Mouse (Mus musculus): ENCODE measurements around the gene Lemd1. TPM values are rescaled to one million over a fixed set of nuclear protein-coding genes. Genes with fewer than 3 reads are reported as not detected.

Lemd1 gene
- total RNA-seq, 2 experiments from 2014 or later = not detected

DNA sequence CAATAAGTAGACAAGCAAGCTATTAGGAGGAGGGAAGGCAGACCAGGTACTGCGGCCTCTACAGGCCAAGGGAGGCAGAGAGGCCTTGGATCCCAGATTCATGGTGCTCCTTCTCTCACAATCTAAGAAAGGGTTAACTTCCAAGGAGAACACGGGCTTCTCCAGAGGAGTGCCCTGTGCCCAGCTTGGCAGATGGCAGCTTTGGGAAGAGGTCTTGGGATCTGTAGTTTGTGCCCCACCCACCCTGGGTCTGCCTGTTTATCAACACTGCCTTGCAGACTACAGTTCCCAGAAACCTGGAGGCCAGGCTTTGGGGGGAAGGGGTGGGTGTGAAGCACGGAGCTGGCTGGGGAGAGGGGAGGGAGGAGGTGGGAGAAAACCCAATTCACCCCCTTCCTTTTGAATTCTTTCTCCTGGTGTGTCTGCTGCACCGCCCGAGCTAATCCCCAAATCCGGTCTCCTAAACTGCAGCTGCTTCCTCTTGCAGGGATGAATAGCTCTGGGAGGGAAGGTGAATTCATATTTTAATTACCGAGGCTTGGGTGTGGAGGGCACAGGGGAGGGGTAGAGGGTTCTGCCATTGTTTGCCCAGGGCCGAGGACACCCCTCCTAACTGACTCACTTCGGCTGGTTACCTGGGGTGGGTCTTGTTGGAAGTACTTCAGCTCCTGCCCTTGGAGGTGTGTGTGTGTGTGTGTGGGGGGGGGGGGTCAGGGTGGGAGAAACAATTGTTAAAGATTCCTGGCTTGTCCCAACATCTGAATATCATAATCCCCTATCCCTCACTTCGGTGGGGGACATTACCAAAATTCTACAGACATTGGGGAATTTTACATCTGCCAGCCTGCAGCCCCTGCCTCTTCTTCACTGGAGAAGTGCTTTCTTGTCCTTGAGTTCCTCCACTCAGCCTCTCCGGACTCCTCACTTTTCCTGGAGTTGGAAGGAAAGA, 9.6 kb downstream of the Lemd1 start:
- DNase-seq (ENCODE audit: low spot score) = no peak

DNA sequence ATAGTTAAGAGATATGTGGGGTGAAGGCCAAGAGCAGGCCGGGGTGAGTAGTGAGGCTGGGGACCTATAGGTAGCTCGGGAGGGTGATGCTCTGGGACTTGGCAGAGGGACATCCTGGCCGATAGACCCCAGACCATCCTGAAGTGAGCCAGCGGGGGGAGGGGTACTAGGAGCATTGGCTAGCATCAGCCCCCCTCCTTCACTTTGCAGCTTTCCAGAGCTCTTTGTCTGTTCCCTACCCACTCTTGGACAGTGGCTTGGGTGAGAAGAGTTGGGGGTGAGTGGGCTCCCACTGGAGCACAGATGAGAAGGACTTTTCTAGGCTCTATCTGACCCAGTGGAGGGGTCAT, 10.3 kb downstream of the Lemd1 start:
- DNase-seq (ENCODE audit: low spot score) = no peak

DNA sequence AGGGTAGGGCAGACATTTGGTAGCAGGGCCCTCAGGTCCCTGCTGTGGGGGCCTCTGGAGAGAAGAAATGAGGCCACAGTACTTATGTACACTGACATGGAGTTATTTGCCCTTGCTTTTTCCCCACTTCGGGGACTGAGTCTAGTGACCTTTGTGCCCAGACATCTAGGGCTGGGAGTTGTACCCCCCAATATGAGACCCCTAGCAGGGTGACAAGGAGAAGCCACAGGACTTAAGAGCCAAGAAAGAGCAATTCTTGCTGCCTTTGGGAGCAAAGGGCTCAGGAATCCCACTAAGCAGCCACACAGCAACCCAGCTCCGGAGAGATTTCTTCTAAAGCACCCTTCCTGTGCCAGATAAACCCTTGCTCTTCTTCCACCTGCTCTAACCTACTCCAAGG, 10.7 kb downstream of the Lemd1 start:
- DNase-seq (ENCODE audit: low spot score) = no peak

DNA sequence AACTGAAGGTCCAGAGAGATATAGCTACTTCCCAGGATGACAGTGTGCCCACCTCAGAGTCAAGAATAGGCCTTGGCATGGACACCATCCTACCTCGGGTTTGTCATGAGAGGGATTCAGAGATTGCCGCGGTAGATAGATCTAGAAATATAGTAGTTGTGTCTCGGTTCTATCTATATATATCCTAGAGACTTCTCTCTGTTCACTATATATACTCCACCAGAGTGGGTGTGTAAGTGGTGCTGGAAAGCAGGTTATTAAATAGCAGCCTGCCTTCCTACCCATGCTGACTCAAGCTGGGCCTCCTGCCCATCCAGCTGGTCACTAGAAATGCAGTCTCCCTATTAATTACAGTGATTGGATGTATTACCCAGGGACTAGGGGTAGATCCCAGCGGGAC, 11.5 kb downstream of the Lemd1 start:
- DNase-seq (ENCODE audit: low spot score) = no peak

- no peak for DNase-seq (ENCODE audit: low spot score)
These were observed 14.7 kb downstream of the Lemd1 start for GRCm38 (mm10) chr1:132205958-132206357.

DNA sequence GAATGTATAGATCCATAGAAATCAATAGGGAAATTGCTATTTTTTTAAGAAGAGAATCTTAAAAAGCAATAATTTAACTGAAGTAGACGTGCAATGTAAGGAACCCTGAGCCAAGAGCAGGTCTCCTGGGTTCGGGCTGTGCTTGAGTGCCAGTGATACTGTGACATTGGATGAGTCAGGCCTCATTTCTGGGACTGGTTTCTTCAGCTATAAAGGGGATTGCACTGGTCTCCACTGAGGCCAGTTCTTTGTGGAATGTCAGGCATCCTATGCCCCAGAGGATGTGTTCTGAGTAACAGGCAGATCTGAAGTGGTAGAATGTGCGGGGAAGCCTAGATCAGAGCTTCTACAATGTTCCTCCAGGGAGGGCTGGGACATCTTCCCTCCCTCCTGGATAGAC, 15.6 kb downstream of the Lemd1 start:
- no peak for DNase-seq (ENCODE audit: low spot score)

DNA sequence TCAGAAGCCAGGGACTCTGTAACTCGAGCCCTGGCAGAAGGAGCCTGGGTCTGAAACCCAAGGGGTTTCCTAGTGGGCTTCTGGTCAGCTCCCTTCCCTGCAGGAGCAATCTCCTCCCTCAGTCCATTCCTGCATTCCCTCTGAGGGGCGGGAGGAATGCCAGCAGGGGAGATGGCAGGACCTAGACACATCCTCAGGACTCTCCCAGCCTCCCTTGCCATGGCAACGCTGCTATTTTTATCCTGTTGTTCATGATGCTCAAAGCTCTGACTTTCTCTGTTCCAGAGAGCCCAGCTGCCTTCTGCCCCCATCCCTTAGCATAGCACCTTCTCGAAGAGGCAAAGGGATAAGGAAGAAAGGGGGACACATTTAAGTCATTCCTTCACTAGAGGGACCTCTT, 16.9 kb downstream of the Lemd1 start:
- no peak for DNase-seq (ENCODE audit: low spot score)

DNA sequence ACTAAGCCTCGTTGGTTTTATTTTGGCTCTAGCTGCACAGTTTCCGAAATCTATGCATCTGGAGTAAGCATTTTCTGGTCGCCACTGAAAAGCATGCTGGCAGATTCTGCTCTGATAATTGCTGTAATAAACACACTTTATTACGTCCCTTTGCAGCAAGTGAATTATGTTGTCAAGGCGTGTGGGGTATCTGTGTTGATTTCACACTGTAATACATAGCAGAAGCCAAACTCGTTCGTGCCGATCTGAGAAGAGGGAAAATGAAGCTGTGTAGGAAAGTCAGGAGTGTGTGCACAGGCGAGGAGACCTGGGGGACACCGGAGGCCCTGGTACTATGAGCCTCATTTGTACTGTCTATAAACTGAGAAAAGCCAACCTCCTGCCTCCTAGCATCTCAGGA, 18.2 kb downstream of the Lemd1 start:
- no peak for DNase-seq (ENCODE audit: low spot score)

- DNase-seq (ENCODE audit: low spot score) = no peak
These were observed 19.7 kb downstream of the Lemd1 start for GRCm38 (mm10) chr1:132210922-132211321.

- no peak for DNase-seq (ENCODE audit: low spot score)
These were observed 20.4 kb downstream of the Lemd1 start for GRCm38 (mm10) chr1:132211672-132212071.

DNA sequence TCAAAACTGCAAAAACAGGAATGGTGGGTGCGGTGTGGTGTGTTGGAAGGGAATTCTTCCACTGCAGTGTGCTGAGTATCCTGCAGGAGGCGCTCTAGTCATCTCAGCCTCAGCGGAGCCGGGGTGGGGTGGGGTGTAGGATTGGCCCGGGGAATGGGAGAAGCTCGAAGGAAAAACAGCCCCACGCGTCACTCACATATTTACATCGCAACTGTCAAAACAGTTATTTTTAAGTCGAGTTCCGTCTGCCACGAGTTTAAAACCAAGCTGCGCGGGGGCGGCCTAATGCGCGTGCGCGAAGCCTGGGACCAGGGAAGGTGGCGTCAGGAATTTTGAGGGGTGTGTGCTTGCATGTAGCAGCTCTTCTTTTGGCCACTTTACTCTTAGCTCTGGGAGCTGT, 21.0 kb downstream of the Lemd1 start:
- DNase-seq (ENCODE audit: low spot score) = peak; percentile 49

GRCm38 (mm10) chr1:132213076-132213475, 21.8 kb downstream of the Lemd1 start:
- DNase-seq (ENCODE audit: low spot score) = no peak

DNA sequence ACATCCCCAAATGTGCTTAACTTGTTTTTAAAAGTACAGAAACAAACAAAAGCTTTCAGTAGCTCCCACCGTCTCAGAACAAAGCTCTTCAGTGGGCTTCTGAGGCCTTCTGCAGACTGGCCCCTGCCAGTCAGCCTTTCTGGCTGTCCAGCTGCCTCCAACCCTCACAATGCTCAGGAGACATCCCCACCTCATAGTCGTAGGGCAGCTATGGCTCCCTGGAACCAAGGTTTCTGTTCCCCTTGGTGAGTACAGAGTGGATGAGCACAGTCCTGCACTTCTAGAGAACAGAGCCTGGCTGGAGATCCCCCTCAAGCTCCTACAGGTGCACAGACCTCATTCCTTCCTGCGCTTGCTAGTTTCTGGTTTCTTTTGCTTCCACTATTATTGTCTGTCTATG, 25.0 kb downstream of the Lemd1 start:
- no peak for DNase-seq (ENCODE audit: low spot score)

- no peak for DNase-seq (ENCODE audit: low spot score)
These were observed 30.4 kb downstream of the Lemd1 start for GRCm38 (mm10) chr1:132221627-132222026.

- no peak for DNase-seq (ENCODE audit: low spot score)
These were observed 30.9 kb downstream of the Lemd1 start for GRCm38 (mm10) chr1:132222166-132222565.

- no peak for DNase-seq (ENCODE audit: low spot score)
These were observed 35.3 kb downstream of the Lemd1 start for GRCm38 (mm10) chr1:132226297-132227080.

DNA sequence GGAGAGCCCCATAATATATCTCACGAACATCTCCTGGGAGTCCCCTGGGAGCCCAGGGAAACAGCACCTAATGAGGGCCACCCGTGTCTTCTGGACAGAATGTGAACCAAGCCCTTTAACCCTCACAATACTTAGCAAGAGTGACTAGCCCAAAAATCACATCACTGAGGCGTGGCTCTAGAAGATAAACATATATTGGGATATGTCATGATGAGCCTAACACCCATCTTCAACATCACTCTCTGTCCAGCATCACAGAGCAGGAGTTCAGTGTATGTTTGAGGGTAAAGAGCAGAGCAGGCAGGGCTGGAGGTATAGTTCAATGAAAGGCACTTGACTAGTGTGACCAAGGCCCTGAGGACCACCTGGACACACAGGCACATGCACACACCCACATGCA, 38.4 kb downstream of the Lemd1 start, which contains the start of gene Gm10188:
Gm10188 (minus strand) TSS at position 101 of the 400 bp plus-strand sequence.
- DNase-seq (ENCODE audit: low spot score) = no peak

DNA sequence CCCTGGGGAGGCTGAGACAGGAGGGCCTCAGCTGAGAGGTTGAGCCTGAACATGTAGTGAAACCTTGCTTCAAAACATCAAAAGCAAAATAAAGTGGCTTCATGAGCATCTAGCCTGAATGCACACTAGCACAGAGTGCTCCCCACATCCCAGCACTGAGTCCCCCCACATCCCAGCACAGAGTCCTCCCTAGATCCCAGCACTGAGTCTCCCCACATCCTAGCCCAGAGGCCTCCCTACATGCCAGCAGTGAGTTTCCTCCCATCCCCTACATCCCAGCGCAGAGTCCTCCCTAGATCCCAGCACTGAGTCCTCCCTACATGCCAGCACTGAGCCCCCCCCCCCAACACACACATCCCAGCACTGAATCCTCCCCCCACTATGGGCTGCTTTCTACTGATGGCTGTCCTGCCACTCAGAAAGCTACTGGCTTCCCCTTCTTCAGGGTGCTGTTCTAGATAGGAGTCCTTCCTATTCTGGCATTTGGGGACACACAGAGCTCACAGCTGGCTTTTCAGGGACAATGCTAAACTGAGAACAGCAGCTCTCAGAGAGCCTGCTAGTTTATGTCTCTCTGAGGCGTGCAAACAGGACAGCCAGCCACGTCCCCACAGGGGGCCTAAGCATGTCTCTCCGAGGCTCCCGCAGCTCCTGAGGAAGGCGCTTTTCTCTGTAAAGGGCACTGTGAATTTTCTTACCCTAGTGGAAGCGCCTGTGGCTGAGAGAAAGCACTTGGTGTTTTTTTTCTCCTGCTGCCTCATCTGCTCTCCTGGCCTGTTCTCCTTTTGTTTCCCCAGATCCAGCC, 40.4 kb downstream of the Lemd1 start:
- DNase-seq (ENCODE audit: low spot score) = no peak

GRCm38 (mm10) chr1:132233566-132233965, 42.3 kb downstream of the Lemd1 start:
- peak; percentile 11 for DNase-seq (ENCODE audit: low spot score)

- no peak for DNase-seq (ENCODE audit: low spot score)
These were observed 43.6 kb downstream of the Lemd1 start for GRCm38 (mm10) chr1:132234757-132235273.

- DNase-seq (ENCODE audit: low spot score) = peak; percentile 62
These were observed 46.4 kb downstream of the Lemd1 start for GRCm38 (mm10) chr1:132237585-132238159.

Measured in gastrocnemius, adult 18-20 months (tissue).